Comparison of ENCODE assay signal across 21 mouse cellular contexts in the genomic region with DNA sequence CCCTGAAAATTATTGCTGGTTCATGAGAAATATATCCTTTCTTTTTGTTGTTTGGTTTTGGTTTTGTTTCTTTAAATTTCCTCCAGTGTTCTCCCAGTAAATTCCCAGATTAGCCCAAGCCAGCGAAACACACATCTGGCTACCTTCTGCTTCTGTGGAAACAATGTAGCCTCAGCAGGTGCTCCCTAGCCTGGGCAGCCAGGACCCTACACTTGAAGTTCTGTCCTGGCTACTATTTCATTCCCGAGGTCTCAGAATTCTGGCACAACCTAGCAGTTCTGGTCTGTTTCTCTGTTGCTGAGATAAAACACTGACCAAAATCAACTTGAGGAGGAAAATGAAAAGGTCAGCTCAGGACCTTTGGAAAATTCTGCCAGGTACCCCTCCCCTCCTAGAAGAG.
"Had no signal": no experiment of that assay in that cellular context is flagged by ENCODE, and none has a peak within 500 bp of the region (broad histone marks: within the 10 kb centered on the region; RNA-seq: fewer than 3 reads in every experiment).

No protein-coding gene starts in this region.

- H3K9ac ChIP-seq: liver, embryonic 12.5 days; liver, embryonic 15.5 days; lung, embryonic 15.5 days; midbrain, embryonic 13.5 days; neural tube, embryonic 13.5 days had no signal

- H3K9me3 ChIP-seq: liver, embryonic 12.5 days; liver, embryonic 15.5 days; lung, embryonic 15.5 days; midbrain, embryonic 10.5 days; midbrain, embryonic 13.5 days; neural tube, embryonic 13.5 days had no signal

- H3K36me3 ChIP-seq: liver, embryonic 12.5 days; liver, embryonic 15.5 days; lung, embryonic 15.5 days; midbrain, embryonic 10.5 days; midbrain, embryonic 13.5 days; neural tube, embryonic 13.5 days had no signal

- DNase-seq: kidney, postnatal 10 days; kidney, postnatal 36 days; left cerebral cortex, postnatal 4 days; liver; lung, adult 18-20 months; lung, postnatal 10 days; lung, postnatal 36 days; retina, postnatal 1 day; right cerebral cortex, postnatal 25 days; spleen, adult 18-20 months; thymus, postnatal 36 days had no signal

- H3K4me2 ChIP-seq: liver, embryonic 12.5 days; liver, embryonic 15.5 days; lung, embryonic 15.5 days; midbrain, embryonic 13.5 days; neural tube, embryonic 13.5 days had no signal

- H3K27me3 ChIP-seq: liver, embryonic 12.5 days; liver, embryonic 15.5 days; lung, embryonic 15.5 days; megakaryocyte, embryonic 14.5 days; midbrain, embryonic 13.5 days; neural tube, embryonic 13.5 days had no signal

- H3K4me1 ChIP-seq: liver, embryonic 12.5 days; liver, embryonic 15.5 days; megakaryocyte, embryonic 14.5 days; midbrain, embryonic 13.5 days; neural tube, embryonic 13.5 days had no signal

- ATAC-seq: intestine, postnatal 0 days; liver, embryonic 12.5 days; midbrain, embryonic 13.5 days; midbrain, embryonic 16.5 days had no signal

- H3K27ac ChIP-seq: liver, embryonic 12.5 days; liver, embryonic 15.5 days; lung, embryonic 15.5 days; midbrain, embryonic 10.5 days; midbrain, embryonic 13.5 days; neural tube, embryonic 13.5 days had no signal

- H3K4me3 ChIP-seq: liver, embryonic 12.5 days; liver, embryonic 15.5 days; lung, embryonic 15.5 days; megakaryocyte, embryonic 14.5 days; midbrain, embryonic 10.5 days; midbrain, embryonic 13.5 days; myocyte; neural tube, embryonic 13.5 days had no signal
